In genomic region chr3:129824146-129824545, GRCm38 (mm10) we compare ENCODE assay signal across 36 mouse cellular contexts. TPM values are rescaled to one million over a fixed set of nuclear protein-coding genes. Genes with fewer than 3 reads are reported as not detected.
A peak's percentile ranks its signal among the peaks of the same experiment; 100 is the strongest.
DNase-seq lines count a peak whose midpoint lies in the region; TF ChIP-seq lines count a peak whose summit lies in the region.
"Had no signal": no experiment of that assay in that cellular context is flagged by ENCODE, and none has a peak within 500 bp of the region (broad histone marks: within the 10 kb centered on the region; RNA-seq: fewer than 3 reads in every experiment).

No protein-coding gene starts in this region.

- no peaks in the 10 kb centered on the region for H3K27me3 ChIP-seq in MEL (ENCODE audit: control insufficient read depth in 1 of 2, insufficient read depth in 2 of 2, low read length in 2 of 2)
- H3K27me3 ChIP-seq: CH12.LX; embryonic facial prominence, embryonic 15.5 days; forebrain, embryonic 13.5 days; limb, embryonic 12.5 days; stomach, embryonic 15.5 days had no signal

- peak; percentile 26 for DNase-seq in adrenal gland, adult 2 months
- DNase-seq in adrenal gland, postnatal 4 days (ENCODE audit: low spot score in 2 of 2): no peak
- DNase-seq in gastrocnemius, adult 2 months: peak; percentile 34
- DNase-seq in gastrocnemius, postnatal 36 days: no peak
- peak; percentile 13 to 21 for DNase-seq in heart, postnatal 14 days
- DNase-seq in heart, adult 9 months (ENCODE audit: low spot score in 2 of 2): no peak
- peak; percentile 12 for DNase-seq in MEL (ENCODE audit: low read depth, low spot score)
- DNase-seq in urinary bladder, postnatal 36 days (ENCODE audit: low spot score in 2 of 2): no peak
- DNase-seq: cerebellum, adult 11 months; kidney, postnatal 10 days; layer of hippocampus, postnatal 36 days; lung, postnatal 36 days; right cerebral cortex, postnatal 25 days had no signal

- no peak overlapping the region for H3K9ac ChIP-seq in MEL (ENCODE audit: control insufficient read depth, low read depth, low read length, poor library complexity, severe bottlenecking)
- H3K9ac ChIP-seq: embryonic facial prominence, embryonic 15.5 days; forebrain, embryonic 13.5 days; hindbrain, embryonic 14.5 days; limb, embryonic 12.5 days; stomach, embryonic 15.5 days had no signal

- no peak overlapping the region for H3K4me3 ChIP-seq in gastrocnemius, adult 2 months
- H3K4me3 ChIP-seq in MEL (ENCODE audit: control insufficient read depth in 1 of 2, insufficient read depth in 1 of 2, low read depth in 2 of 2, low read length in 2 of 2): no peak overlapping the region
- H3K4me3 ChIP-seq: embryonic facial prominence, embryonic 10.5 days; embryonic facial prominence, embryonic 15.5 days; forebrain, embryonic 13.5 days; limb, embryonic 12.5 days; stomach, embryonic 15.5 days had no signal

- intact Hi-C loops in gastrocnemius, adult 2 months (cut with DNase I): loop anchor here (10.0 kb wide), 1 partner anchor 99 kb away; no protein-coding TSS in a partner anchor
- intact Hi-C loops in gastrocnemius, postnatal 36 days (cut with DNase I): loop anchor here (10.0 kb wide), 2 partner anchors 251 to 1929 kb away; partner anchors contain the start of gene Fam241a
- intact Hi-C loops in heart, postnatal 14 days (cut with DNase I): no loop called here

- peaks cover 14% of the 10 kb centered on the region for H3K79me2 ChIP-seq in MEL (ENCODE audit: control insufficient read depth, insufficient read depth, low read length, poor library complexity)

- H3K4me1 ChIP-seq in MEL (ENCODE audit: control insufficient read depth in 1 of 2, insufficient read depth in 2 of 2, low read length in 2 of 2): peaks cover 0 to 7% of the 10 kb centered on the region in 2 experiments; a peak in 3 of 4 replicates
- H3K4me1 ChIP-seq: embryonic facial prominence, embryonic 15.5 days; stomach, embryonic 15.5 days had no signal

- no peak overlapping the region for H3K27ac ChIP-seq in gastrocnemius, adult 2 months
- no peak overlapping the region for H3K27ac ChIP-seq in MEL (ENCODE audit: control insufficient read depth, low read depth, low read length)
- H3K27ac ChIP-seq: embryonic facial prominence, embryonic 10.5 days; embryonic facial prominence, embryonic 15.5 days; forebrain, embryonic 13.5 days; hindbrain, embryonic 14.5 days; limb, embryonic 12.5 days; stomach, embryonic 15.5 days had no signal

- no peak for TF ChIP-seq RAD21 in MEL (IDR thresholded peaks at IDR 0.05; ENCODE audit: low read depth, low read length)

- no peak for TF ChIP-seq POLR2A in MEL (IDR thresholded peaks at IDR 0.05; ENCODE audit: control insufficient read depth in 1 of 2, insufficient read depth in 1 of 2, low read depth in 1 of 2, low read length in 2 of 2, poor library complexity in 1 of 2)

- H3K36me3 ChIP-seq in MEL (ENCODE audit: control insufficient read depth in 1 of 2, insufficient read depth in 2 of 2, low read length in 2 of 2): peaks cover 7 to 11% of the 10 kb centered on the region in 2 experiments

- no peak for TF ChIP-seq EP300 in MEL (IDR thresholded peaks at IDR 0.05; ENCODE audit: low read depth in 1 of 2, low read length in 2 of 2)

- no peak for TF ChIP-seq CTCF in gastrocnemius, adult 2 months (IDR thresholded peaks at IDR 0.05)
- TF ChIP-seq CTCF in MEL (IDR thresholded peaks at IDR 0.05 in 2 of 3, conservative IDR thresholded peaks at IDR 0.05 in 1 of 3; ENCODE audit: control insufficient read depth in 1 of 3, insufficient read depth in 1 of 3, low read depth in 2 of 3, low read length in 3 of 3, poor library complexity in 1 of 3, severe bottlenecking in 1 of 3): no peak

- H3K9me3 ChIP-seq in MEL (replicated peaks; ENCODE audit: insufficient read depth, low read length): no peaks in the 10 kb centered on the region
- H3K9me3 ChIP-seq: embryonic facial prominence, embryonic 10.5 days; embryonic facial prominence, embryonic 15.5 days; forebrain, embryonic 13.5 days; limb, embryonic 12.5 days; stomach, embryonic 15.5 days had no signal

TF ChIP-seq in MEL, 35 proteins besides CTCF, POLR2A, EP300 and RAD21:
- TF ChIP-seq MAZ (IDR thresholded peaks at IDR 0.05; ENCODE audit: low read depth, low read length): no peak
- no peak for TF ChIP-seq ZMIZ1 (IDR thresholded peaks at IDR 0.05; ENCODE audit: low read depth, low read length)
- no peak for TF ChIP-seq ZC3H11A (IDR thresholded peaks at IDR 0.05; ENCODE audit: low read depth, low read length)
- no peak for TF ChIP-seq SMC3 (IDR thresholded peaks at IDR 0.05; ENCODE audit: low read depth, low read length)
- no peak for TF ChIP-seq MAFK (IDR thresholded peaks at IDR 0.05; ENCODE audit: borderline replicate concordance, low read depth, low read length)
- no peak for TF ChIP-seq CHD2 (IDR thresholded peaks at IDR 0.05; ENCODE audit: low read length)
- TF ChIP-seq CHD1 (IDR thresholded peaks at IDR 0.05; ENCODE audit: low read depth, low read length): no peak
- no peak for TF ChIP-seq MAX (IDR thresholded peaks at IDR 0.05; ENCODE audit: low read length)
- TF ChIP-seq ZNF384 (IDR thresholded peaks at IDR 0.05; ENCODE audit: low read depth, low read length): no peak
- TF ChIP-seq TBP (IDR thresholded peaks at IDR 0.05; ENCODE audit: low read depth, low read length): no peak

RNA-seq across cellular contexts. Expression of gene Rrh, which starts 1.8 kb away (rescaled TPM):
- under 1 TPM in 1 of 2 experiments, not detected in 1; 0.09 TPM for total RNA-seq in adrenal gland, adult 2 months (2021)
- polyA plus RNA-seq in adrenal gland, adult 2 months (2012; rRNA removed): not detected in 2 replicates
- under 1 TPM; 0.51 to 0.73 TPM for total RNA-seq in adrenal gland, postnatal 4 days (2021)
- total RNA-seq in gastrocnemius, adult 2 months (2021): not detected
- not detected for total RNA-seq in gastrocnemius, postnatal 36 days (2021)
- not detected for total RNA-seq in heart, postnatal 14 days (2021)
- total RNA-seq in MEL (2012; rRNA removed): 0.19 TPM in 1 of 2 replicates, not detected in the other
- polyA plus RNA-seq in MEL (2012; ENCODE audit: insufficient read depth in 1 of 2, insufficient read length in 2 of 2, low read depth in 1 of 2, low replicate concordance in 2 of 2, missing spikeins in 1 of 2): under 1 TPM in 1 of 2 experiments, not detected in 1; 0.11 TPM
- total RNA-seq: gastrocnemius, adult 18-20 months had no signal
- polyA plus RNA-seq: heart, embryonic 11.5 days; hindbrain, embryonic 14.5 days; large intestine, adult 2 months; liver, embryonic 16.5 days; lung, embryonic 16.5 days; neural tube, embryonic 11.5 days had no signal

RNA-seq across cellular contexts. Expression of gene Gar1, which starts 7.0 kb away (rescaled TPM):
- total RNA-seq in adrenal gland, adult 2 months (2021): 10 to 100 TPM; 39.4 to 61.2 TPM
- polyA plus RNA-seq in adrenal gland, adult 2 months (2012; rRNA removed): 11.0 and 15.4 TPM in 2 replicates
- 10 to 100 TPM; 81.9 to 82.2 TPM for total RNA-seq in adrenal gland, postnatal 4 days (2021)
- total RNA-seq in gastrocnemius, adult 2 months (2021): 10 to 100 TPM; 17.5 to 19.6 TPM
- 10 to 100 TPM; 13.0 to 22.0 TPM for total RNA-seq in gastrocnemius, postnatal 36 days (2021)
- 10 to 100 TPM; 11.2 to 18.3 TPM for total RNA-seq in heart, postnatal 14 days (2021)
- total RNA-seq in MEL (2012; rRNA removed): 87.1 and 97.3 TPM in 2 replicates
- polyA plus RNA-seq in MEL (2012; ENCODE audit: insufficient read depth in 1 of 2, insufficient read length in 2 of 2, low read depth in 1 of 2, low replicate concordance in 2 of 2, missing spikeins in 1 of 2): 100 to 1,000 TPM; 461 to 473 TPM

RNA-seq across cellular contexts. Expression of gene Cfi, which starts 11.5 kb away (rescaled TPM):
- total RNA-seq in adrenal gland, adult 2 months (2021): 1 to 10 TPM in 1 of 2 experiments, not detected in 1; 2.7 TPM
- polyA plus RNA-seq in adrenal gland, adult 2 months (2012; rRNA removed): 0.07 TPM in 1 of 2 replicates, not detected in the other
- total RNA-seq in adrenal gland, postnatal 4 days (2021): 10 to 100 TPM in 1 of 2 experiments, 1 to 10 TPM in 1; 2.7 to 50.2 TPM
- total RNA-seq in gastrocnemius, adult 2 months (2021): not detected
- total RNA-seq in gastrocnemius, postnatal 36 days (2021): under 1 TPM in 1 of 2 experiments, not detected in 1; 0.31 TPM
- total RNA-seq in heart, postnatal 14 days (2021): 1 to 10 TPM in 1 of 2 experiments, under 1 TPM in 1; 0.61 to 1.3 TPM
- total RNA-seq in MEL (2012; rRNA removed): not detected in 2 replicates
- under 1 TPM in 1 of 2 experiments, not detected in 1; 0.06 TPM for polyA plus RNA-seq in MEL (2012; ENCODE audit: insufficient read depth in 1 of 2, insufficient read length in 2 of 2, low read depth in 1 of 2, low replicate concordance in 2 of 2, missing spikeins in 1 of 2)
- total RNA-seq: ES-E14; hematopoietic stem cell, adult 5-6 weeks; layer of hippocampus, postnatal 36 days; left cerebral cortex, postnatal 10 days; megakaryocyte, adult 5-6 weeks; neutrophil, adult 5-6 weeks had no signal
- polyA plus RNA-seq: C2C12; neural tube, embryonic 11.5 days had no signal

RNA-seq across cellular contexts. Expression of gene Lrit3, which starts 20.3 kb away (rescaled TPM):
- not detected for total RNA-seq in adrenal gland, adult 2 months (2021)
- not detected in 2 replicates for polyA plus RNA-seq in adrenal gland, adult 2 months (2012; rRNA removed)
- total RNA-seq in adrenal gland, postnatal 4 days (2021): not detected
- total RNA-seq in gastrocnemius, adult 2 months (2021): not detected
- total RNA-seq in gastrocnemius, postnatal 36 days (2021): not detected
- not detected for total RNA-seq in heart, postnatal 14 days (2021)
- not detected in 2 replicates for total RNA-seq in MEL (2012; rRNA removed)
- not detected for polyA plus RNA-seq in MEL (2012; ENCODE audit: insufficient read depth in 1 of 2, insufficient read length in 2 of 2, low read depth in 1 of 2, low replicate concordance in 2 of 2, missing spikeins in 1 of 2)
- total RNA-seq: CH12.LX; ES-E14; gastrocnemius, adult 18-20 months; hematopoietic stem cell, adult 5-6 weeks; layer of hippocampus, postnatal 36 days; neutrophil, adult 5-6 weeks had no signal
- polyA plus RNA-seq: C2C12; embryonic facial prominence, embryonic 10.5 days; embryonic facial prominence, embryonic 15.5 days; forebrain, embryonic 13.5 days; heart, embryonic 11.5 days; heart, embryonic 16.5 days; hindbrain, embryonic 14.5 days; limb, embryonic 12.5 days; liver, embryonic 11.5 days; liver, embryonic 16.5 days; lung, embryonic 16.5 days; midbrain, embryonic 11.5 days; midbrain, embryonic 16.5 days; neural tube, embryonic 11.5 days; stomach, embryonic 15.5 days had no signal

RNA-seq across cellular contexts. Expression of gene Pla2g12a, which starts 54.3 kb away (rescaled TPM):
- total RNA-seq in adrenal gland, adult 2 months (2021): 10 to 100 TPM; 46.3 to 51.7 TPM
- 106 and 226 TPM in 2 replicates for polyA plus RNA-seq in adrenal gland, adult 2 months (2012; rRNA removed)
- total RNA-seq in adrenal gland, postnatal 4 days (2021): 10 to 100 TPM; 33.9 to 44.6 TPM
- total RNA-seq in gastrocnemius, adult 2 months (2021): 100 to 1,000 TPM in 1 of 2 experiments, 10 to 100 TPM in 1; 86.2 to 154 TPM
- 100 to 1,000 TPM in 1 of 2 experiments, 10 to 100 TPM in 1; 75.8 to 100 TPM for total RNA-seq in gastrocnemius, postnatal 36 days (2021)
- 10 to 100 TPM; 25.1 to 30.6 TPM for total RNA-seq in heart, postnatal 14 days (2021)
- 93.5 and 101 TPM in 2 replicates for total RNA-seq in MEL (2012; rRNA removed)
- 100 to 1,000 TPM in 1 of 2 experiments, 10 to 100 TPM in 1; 89.8 to 251 TPM for polyA plus RNA-seq in MEL (2012; ENCODE audit: insufficient read depth in 1 of 2, insufficient read length in 2 of 2, low read depth in 1 of 2, low replicate concordance in 2 of 2, missing spikeins in 1 of 2)

Comparison
In these comparisons a context has a peak if more than half of its experiments do, and no peak if none do; other contexts are left out.
1. DNase-seq: peak in adrenal gland, adult 2 months (single experiment), gastrocnemius, adult 2 months (single experiment), heart, postnatal 14 days (2 of 2) and MEL (single experiment); none in adrenal gland, postnatal 4 days (0 of 2), gastrocnemius, postnatal 36 days (0 of 2), heart, adult 9 months (0 of 2) and urinary bladder, postnatal 36 days (0 of 2).